Mouse (Mus musculus): ENCODE results near the gene B230104I21Rik. TPM values are rescaled to one million over a fixed set of nuclear protein-coding genes. Genes with fewer than 3 reads are reported as not detected.

Gene B230104I21Rik
- polyA plus RNA-seq, 2 experiments = not detected

DNA sequence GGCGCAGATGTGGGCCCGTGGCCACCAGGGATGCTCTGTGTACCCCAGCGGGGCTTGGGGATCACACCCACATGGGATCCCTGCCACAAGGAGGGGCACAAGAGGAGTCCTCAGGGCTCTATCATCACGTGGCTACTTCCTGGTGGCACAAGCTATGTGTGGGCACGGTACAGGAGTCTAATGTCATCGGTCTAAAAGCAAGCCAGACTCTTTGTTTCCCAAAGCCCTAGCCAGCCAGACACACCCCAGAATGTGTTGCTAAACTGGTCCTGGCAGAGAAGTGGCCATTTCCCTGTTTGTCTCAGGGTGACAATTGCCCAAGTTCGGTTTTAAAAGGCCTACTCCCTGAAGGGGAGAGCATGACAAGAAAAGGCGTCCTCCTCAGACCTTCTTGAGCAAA, 2.6 kb upstream of the B230104I21Rik start:
- no peak overlapping the region for H3K4me3 ChIP-seq (replicated peaks; ENCODE audit: low read length)
- H3K4me1 ChIP-seq (ENCODE audit: control insufficient read depth, insufficient read depth, low read length) = peaks cover 16% of the 10 kb centered on the region
- H3K27me3 ChIP-seq (ENCODE audit: control insufficient read depth, insufficient read depth, low read length) = no peaks in the 10 kb centered on the region
- no peak overlapping the region for H3K27ac ChIP-seq (replicated peaks; ENCODE audit: low read depth, low read length)
- ATAC-seq (ENCODE audit: low FRiP score, low read depth) (no peak), DNase-seq (ENCODE audit: low spot score) (no peak)
- 61% methylated on average over 8 of the region's 8 CpGs for WGBS
- no peak for TF ChIP-seq POLR2A (IDR thresholded peaks at IDR 0.05; ENCODE audit: borderline replicate concordance, extremely low read depth, insufficient read depth, insufficient read length)
- H3K9ac ChIP-seq (ENCODE audit: low read depth, low read length, severe bottlenecking) = peak overlapping the region; percentile 16; the same call in 1 of the 2 replicates
- no peaks in the 10 kb centered on the region for H3K9me3 ChIP-seq (ENCODE audit: control insufficient read depth, low read length)
- no peak overlapping the region for H3K4me2 ChIP-seq (replicated peaks; ENCODE audit: low read depth, low read length, severe bottlenecking)
- H3K36me3 ChIP-seq (ENCODE audit: control insufficient read depth, insufficient read depth, low read length) = peaks cover 27% of the 10 kb centered on the region

DNA sequence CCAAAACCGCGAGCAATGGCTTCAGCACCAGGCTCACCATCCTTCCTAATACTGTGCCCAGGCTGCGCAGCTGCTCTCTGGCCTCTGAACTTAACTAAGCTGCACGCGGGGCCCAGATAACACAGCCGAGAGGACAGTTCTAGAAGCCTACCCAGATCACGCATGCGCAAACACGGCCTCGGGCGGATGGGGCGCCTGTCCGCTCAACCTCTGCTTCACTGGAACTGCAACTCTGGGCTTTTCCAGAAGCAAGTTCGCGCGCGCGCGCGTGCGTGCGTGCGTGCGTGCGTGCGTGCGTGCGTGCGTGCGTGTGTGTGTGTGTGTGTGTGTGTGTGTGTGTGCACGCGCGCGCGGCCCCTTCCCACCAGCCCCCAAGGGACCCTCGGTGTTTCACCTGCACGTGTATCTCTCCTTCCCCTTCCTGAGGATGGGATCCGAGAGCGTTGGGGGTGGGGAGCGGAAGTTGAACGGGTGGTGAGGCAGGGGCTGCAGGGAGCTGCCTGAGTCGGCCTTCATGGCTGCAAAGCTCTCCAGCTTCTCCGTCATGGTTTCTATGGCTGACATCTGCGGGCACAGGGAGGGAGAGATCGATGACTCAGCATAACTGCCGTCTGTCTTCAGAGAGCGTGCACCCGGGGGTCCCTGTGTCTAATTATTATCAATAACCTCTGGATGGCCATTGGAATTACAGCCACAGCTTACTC, 1.1 kb upstream of the B230104I21Rik start:
- TF ChIP-seq POLR2A (IDR thresholded peaks at IDR 0.05; ENCODE audit: borderline replicate concordance, extremely low read depth, insufficient read depth, insufficient read length) = no peak
- Histone ChIP-seq H3K27me3 (ENCODE audit: control insufficient read depth, insufficient read depth, low read length) (no peaks in the 10 kb centered on the region), H3K4me1 (ENCODE audit: control insufficient read depth, insufficient read depth, low read length) (peaks cover 12% of the 10 kb centered on the region), H3K9ac (ENCODE audit: low read depth, low read length, severe bottlenecking) (no peak overlapping the region), H3K4me2 (replicated peaks; ENCODE audit: low read depth, low read length, severe bottlenecking) (0 out of 2 replicates have a peak overlapping the region, but pooled peaks have one; percentile 17), H3K36me3 (ENCODE audit: control insufficient read depth, insufficient read depth, low read length) (peaks cover 31% of the 10 kb centered on the region), H3K9me3 (ENCODE audit: control insufficient read depth, low read length) (no peaks in the 10 kb centered on the region), H3K27ac (replicated peaks; ENCODE audit: low read depth, low read length) (no peak overlapping the region), H3K4me3 (replicated peaks; ENCODE audit: low read length) (peak overlapping the region; percentile 7; the same call in 1 of the 2 replicates)
- WGBS = 62% methylated on average over 41 of the region's 48 CpGs
- no peak for DNase-seq (ENCODE audit: low spot score)
- ATAC-seq (ENCODE audit: low FRiP score, low read depth) = no peak

DNA sequence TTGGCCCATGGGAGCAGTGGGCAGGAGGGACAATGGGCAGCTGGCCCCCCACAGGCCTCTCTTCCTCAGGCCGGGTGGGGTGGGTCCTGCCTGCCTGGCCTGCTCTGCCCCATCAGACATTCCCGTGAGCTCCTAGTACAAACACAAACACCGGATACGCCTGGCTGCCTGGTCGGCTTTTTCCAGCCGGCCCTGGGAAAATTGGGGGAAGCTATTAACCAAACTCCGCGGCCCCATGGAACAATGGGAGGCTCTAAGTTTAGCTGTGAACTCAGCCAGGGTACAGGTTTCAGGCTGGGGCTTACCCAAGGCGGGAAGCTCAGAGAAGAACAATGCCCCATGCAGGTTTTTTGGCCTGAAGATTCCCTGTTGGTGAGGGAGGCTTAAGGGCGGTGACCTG, 723 bp downstream of the B230104I21Rik start:
- ATAC-seq (ENCODE audit: low FRiP score, low read depth) = no peak
- Histone ChIP-seq H3K4me1 (ENCODE audit: control insufficient read depth, insufficient read depth, low read length) (peaks cover 8% of the 10 kb centered on the region), H3K9ac (ENCODE audit: low read depth, low read length, severe bottlenecking) (no peak overlapping the region; the same call in 1 of the 2 replicates)

DNA sequence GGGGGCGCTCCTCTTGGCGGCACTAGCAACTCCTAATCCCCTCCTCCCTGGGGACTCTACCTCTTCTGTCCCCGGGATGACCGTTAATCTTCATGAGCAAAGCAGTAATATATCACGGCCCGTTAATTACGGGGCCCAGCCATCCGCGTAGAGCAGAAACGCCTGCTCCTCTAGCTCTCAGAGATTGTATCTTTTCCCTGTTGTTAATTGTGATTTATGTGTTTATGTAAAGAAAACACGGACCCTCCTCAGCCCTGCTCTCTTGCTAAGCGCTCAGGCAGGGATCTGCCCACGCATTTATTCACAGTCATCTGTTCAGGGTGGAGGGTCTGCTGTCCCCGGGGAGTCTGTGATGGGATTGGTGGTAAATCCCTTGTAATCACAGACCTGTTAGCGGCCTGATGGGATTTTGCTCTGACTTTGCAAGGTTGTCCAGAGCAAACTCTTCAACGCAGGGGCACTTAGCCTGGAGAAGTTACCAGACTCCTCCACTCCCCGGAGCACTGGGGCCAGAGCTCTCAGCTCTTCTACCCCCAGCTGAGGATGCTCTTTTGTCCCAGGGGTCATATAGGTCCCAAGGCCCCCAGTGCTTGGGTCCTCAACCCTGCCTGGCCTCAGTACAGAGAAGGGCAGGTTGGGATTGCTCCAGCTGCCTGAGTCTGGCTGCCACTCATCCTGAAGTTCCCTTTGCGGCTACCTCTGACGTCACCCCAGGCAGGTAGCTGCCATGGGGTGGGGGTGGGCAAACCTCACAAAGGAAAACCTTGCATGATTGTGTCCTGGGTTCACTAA, 11.0 kb downstream of the B230104I21Rik start:
- no peak for ATAC-seq (ENCODE audit: low FRiP score, low read depth)
- Histone ChIP-seq H3K4me2 (replicated peaks; ENCODE audit: low read depth, low read length, severe bottlenecking) (no peak overlapping the region), H3K9me3 (ENCODE audit: control insufficient read depth, low read length) (no peaks in the 10 kb centered on the region), H3K4me3 (replicated peaks; ENCODE audit: low read length) (no peak overlapping the region), H3K4me1 (ENCODE audit: control insufficient read depth, insufficient read depth, low read length) (peaks cover 10% of the 10 kb centered on the region), H3K36me3 (ENCODE audit: control insufficient read depth, insufficient read depth, low read length) (peaks cover 32% of the 10 kb centered on the region), H3K27ac (replicated peaks; ENCODE audit: low read depth, low read length) (no peak overlapping the region), H3K9ac (ENCODE audit: low read depth, low read length, severe bottlenecking) (no peak overlapping the region), H3K27me3 (ENCODE audit: control insufficient read depth, insufficient read depth, low read length) (no peaks in the 10 kb centered on the region)
- 29% methylated on average over 19 of the region's 19 CpGs for WGBS
- no peak for DNase-seq (ENCODE audit: low spot score)
- TF ChIP-seq POLR2A (IDR thresholded peaks at IDR 0.05; ENCODE audit: borderline replicate concordance, extremely low read depth, insufficient read depth, insufficient read length) = no peak

More for the DNA sequence above, 723 bp downstream of the B230104I21Rik start:
- H3K4me3 ChIP-seq (replicated peaks; ENCODE audit: low read length) = no peak overlapping the region
- peaks cover 40% of the 10 kb centered on the region for H3K36me3 ChIP-seq (ENCODE audit: control insufficient read depth, insufficient read depth, low read length)
- H3K27ac ChIP-seq (replicated peaks; ENCODE audit: low read depth, low read length) = 0 out of 2 replicates have a peak overlapping the region, but pooled peaks have one; percentile 13
- no peak for TF ChIP-seq POLR2A (IDR thresholded peaks at IDR 0.05; ENCODE audit: borderline replicate concordance, extremely low read depth, insufficient read depth, insufficient read length)
- no peaks in the 10 kb centered on the region for H3K9me3 ChIP-seq (ENCODE audit: control insufficient read depth, low read length)
- DNase-seq (ENCODE audit: low spot score) = no peak
- 31% methylated on average over 10 of the region's 10 CpGs for WGBS
- no peaks in the 10 kb centered on the region for H3K27me3 ChIP-seq (ENCODE audit: control insufficient read depth, insufficient read depth, low read length)
- no peak overlapping the region for H3K4me2 ChIP-seq (replicated peaks; ENCODE audit: low read depth, low read length, severe bottlenecking)

DNA sequence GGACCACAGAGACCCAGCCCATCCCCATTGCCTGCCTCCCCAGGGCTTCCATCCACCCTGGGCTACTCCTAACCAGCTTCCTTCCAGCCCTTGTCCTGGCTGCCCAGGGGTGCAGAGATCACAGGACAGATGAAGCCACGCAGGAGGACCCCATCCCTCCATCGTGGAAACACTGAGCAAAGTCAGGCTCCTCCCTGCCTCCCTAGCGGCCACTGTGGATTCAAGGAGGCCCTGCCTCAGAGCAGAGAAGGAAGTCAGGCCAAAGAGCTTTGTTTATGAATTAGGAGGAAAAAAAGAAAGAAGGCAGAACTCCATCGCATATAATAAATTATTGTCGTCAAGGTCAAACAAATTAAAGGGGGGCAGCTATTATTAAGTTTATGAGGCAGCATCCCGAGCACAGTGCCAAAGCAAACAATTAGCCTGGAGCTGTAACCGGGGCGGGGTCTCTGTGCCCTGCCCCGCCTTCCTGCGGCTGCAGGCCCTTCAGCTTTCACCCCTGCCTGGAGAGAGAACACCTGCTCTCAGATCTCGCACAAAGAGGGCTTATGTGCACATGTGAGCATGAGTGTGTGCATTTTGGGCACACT, 12.4 kb downstream of the B230104I21Rik start:
- H3K4me3 ChIP-seq (replicated peaks; ENCODE audit: low read length) = no peak overlapping the region
- H3K27ac ChIP-seq (replicated peaks; ENCODE audit: low read depth, low read length) = 0 out of 2 replicates have a peak overlapping the region, but pooled peaks have one; percentile 13
- H3K9ac ChIP-seq (ENCODE audit: low read depth, low read length, severe bottlenecking) = no peak overlapping the region
- TF ChIP-seq POLR2A (IDR thresholded peaks at IDR 0.05; ENCODE audit: borderline replicate concordance, extremely low read depth, insufficient read depth, insufficient read length) = no peak
- H3K4me1 ChIP-seq (ENCODE audit: control insufficient read depth, insufficient read depth, low read length) = peaks cover 10% of the 10 kb centered on the region
- WGBS = 31% methylated on average over 11 of the region's 11 CpGs
- no peaks in the 10 kb centered on the region for H3K27me3 ChIP-seq (ENCODE audit: control insufficient read depth, insufficient read depth, low read length)
- peaks cover 20% of the 10 kb centered on the region for H3K36me3 ChIP-seq (ENCODE audit: control insufficient read depth, insufficient read depth, low read length)
- ATAC-seq (ENCODE audit: low FRiP score, low read depth) (no peak), DNase-seq (ENCODE audit: low spot score) (peak; percentile 40)
- H3K4me2 ChIP-seq (replicated peaks; ENCODE audit: low read depth, low read length, severe bottlenecking) = no peak overlapping the region
- H3K9me3 ChIP-seq (ENCODE audit: control insufficient read depth, low read length) = no peaks in the 10 kb centered on the region

All from limb, embryonic 14.5 days (tissue).